Mouse (Mus musculus) adrenal gland, postnatal 4 days (tissue): ENCODE measurements at regions not wholly inside any gene's neighbourhood (a gene's known extent, or its start where the extent isn't known, plus 50 kb on each side); places are given as distances from the start of the nearest gene placed in this dataset.

ENCODE experiments used
- DNase-seq, 2 experiments: peaks; one replicate each; pipeline ENCODE4 v3.0.0; 2021 to 2022; ENCODE audit warnings: low spot score in 2 of 2, mixed read lengths in 2 of 2
- microRNA-seq: library from miRNA; unstranded; fragments of <30 nt; microRNA quantifications from one replicate; pipeline ENCODE4 v1.2.0, GENCODE M21; 2021

DNA sequence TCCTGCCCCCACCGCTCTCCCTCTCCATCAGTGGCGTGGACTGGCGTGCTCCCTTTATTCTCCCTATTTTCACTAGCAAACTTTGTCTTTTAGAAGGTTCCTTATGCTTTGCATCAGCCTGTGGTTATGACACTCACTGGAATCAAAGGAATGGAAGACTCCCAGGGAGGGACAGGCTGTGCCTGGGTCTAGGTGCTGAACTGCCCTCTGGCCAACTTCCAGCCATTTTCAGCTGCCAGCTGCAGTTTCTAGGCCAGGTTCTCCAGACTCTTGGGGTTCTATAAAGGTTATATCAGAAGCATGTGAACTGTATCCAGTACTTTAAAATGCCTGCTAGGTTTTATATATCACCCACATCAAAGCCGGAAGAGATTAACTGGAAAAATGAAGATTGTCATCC, 50.2 kb upstream of the Mkln1 start:
- DNase-seq = no peak

Small RNA genes lying in the stretch of these regions (microRNA-seq; reads per million reads assigned to microRNA genes)
- gene Mir29a = 2,059 reads per million, percentile 84 among the genes with 10 or more reads in this experiment
- gene Mir29b-1 = 33.4 reads per million, percentile 34 among the genes with 10 or more reads in this experiment
